Mouse (Mus musculus) lung, postnatal 0 days (tissue): ENCODE results near the gene Plpp3.

ENCODE experiments used
- CTCF ChIP-seq: IDR thresholded peaks from 2 replicates; pipeline ENCODE4 v1.5.1; 2016; ENCODE audit warnings: antibody characterized with exemption, mild to moderate bottlenecking
- EP300 ChIP-seq: IDR thresholded peaks from 2 replicates; pipeline ENCODE4 v1.6.1; 2016; ENCODE audit warnings: antibody characterized with exemption, mild to moderate bottlenecking, control low read depth

DNA sequence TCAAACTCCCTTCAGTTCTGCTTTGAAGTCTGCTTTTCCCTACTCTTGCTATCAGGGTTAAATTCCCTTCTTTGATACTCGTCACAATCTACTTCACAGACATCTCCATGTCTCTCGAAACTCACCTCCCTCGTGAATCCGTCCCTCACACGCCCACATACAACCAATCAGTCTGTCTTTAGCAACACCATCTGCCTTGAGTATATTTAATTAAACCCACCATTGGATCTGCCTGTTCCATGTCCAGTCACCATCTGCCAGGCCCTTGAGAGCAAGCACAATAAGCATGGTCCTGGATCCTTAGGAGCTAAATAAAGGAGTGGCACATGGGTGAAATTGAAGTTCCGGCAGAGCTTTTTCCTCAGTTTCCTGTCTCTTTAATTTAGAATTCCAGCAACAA lies 36.1 kb upstream of the Plpp3 start:
- TF ChIP-seq CTCF (no peak), EP300 (no peak)
